Mouse (Mus musculus): ENCODE data around the gene Ube2h.

Ube2h gene

GRCm38 (mm10) chr6:30302781-30303631 lies 1.3 kb downstream of the Ube2h start:
- TF ChIP-seq GATA4 (IDR thresholded peaks at IDR 0.05; ENCODE audit: insufficient replicate concordance, low read length), result peak; percentile 19; the same call in 1 of the 2 replicates

GRCm38 (mm10) chr6:30302156-30302555 lies 2.2 kb downstream of the Ube2h start:
- TF ChIP-seq GATA4 (IDR thresholded peaks at IDR 0.05; ENCODE audit: insufficient replicate concordance, low read length), result no peak

GRCm38 (mm10) chr6:30300901-30301300 lies 3.4 kb downstream of the Ube2h start:
- no peak for TF ChIP-seq GATA4 (IDR thresholded peaks at IDR 0.05; ENCODE audit: insufficient replicate concordance, low read length)

- peak; percentile 74; the same call in 1 of the 2 replicates for TF ChIP-seq GATA4 (IDR thresholded peaks at IDR 0.05; ENCODE audit: insufficient replicate concordance, low read length)
These were observed 4.0 kb downstream of the Ube2h start for GRCm38 (mm10) chr6:30300372-30300771.

GRCm38 (mm10) chr6:30299683-30300082 lies 4.7 kb downstream of the Ube2h start:
- TF ChIP-seq GATA4 (IDR thresholded peaks at IDR 0.05; ENCODE audit: insufficient replicate concordance, low read length), result no peak

GRCm38 (mm10) chr6:30299116-30299515 lies 5.2 kb downstream of the Ube2h start:
- no peak for TF ChIP-seq GATA4 (IDR thresholded peaks at IDR 0.05; ENCODE audit: insufficient replicate concordance, low read length)

GRCm38 (mm10) chr6:30292579-30292978 lies 11.8 kb downstream of the Ube2h start:
- no peak for TF ChIP-seq GATA4 (IDR thresholded peaks at IDR 0.05; ENCODE audit: insufficient replicate concordance, low read length)

GRCm38 (mm10) chr6:30287958-30288357 lies 16.4 kb downstream of the Ube2h start:
- TF ChIP-seq GATA4 (IDR thresholded peaks at IDR 0.05; ENCODE audit: insufficient replicate concordance, low read length), result no peak

GRCm38 (mm10) chr6:30286642-30287041 lies 17.7 kb downstream of the Ube2h start:
- no peak for TF ChIP-seq GATA4 (IDR thresholded peaks at IDR 0.05; ENCODE audit: insufficient replicate concordance, low read length)

- no peak for TF ChIP-seq GATA4 (IDR thresholded peaks at IDR 0.05; ENCODE audit: insufficient replicate concordance, low read length)
These were observed 20.2 kb downstream of the Ube2h start for GRCm38 (mm10) chr6:30284177-30284576.

GRCm38 (mm10) chr6:30282361-30282760 lies 22.0 kb downstream of the Ube2h start:
- TF ChIP-seq GATA4 (IDR thresholded peaks at IDR 0.05; ENCODE audit: insufficient replicate concordance, low read length), result no peak

GRCm38 (mm10) chr6:30278374-30278773 lies 26.0 kb downstream of the Ube2h start:
- no peak for TF ChIP-seq GATA4 (IDR thresholded peaks at IDR 0.05; ENCODE audit: insufficient replicate concordance, low read length)

GRCm38 (mm10) chr6:30276882-30277281 lies 27.5 kb downstream of the Ube2h start:
- no peak for TF ChIP-seq GATA4 (IDR thresholded peaks at IDR 0.05; ENCODE audit: insufficient replicate concordance, low read length)

GRCm38 (mm10) chr6:30276375-30276774 lies 28.0 kb downstream of the Ube2h start:
- TF ChIP-seq GATA4 (IDR thresholded peaks at IDR 0.05; ENCODE audit: insufficient replicate concordance, low read length), result no peak

GRCm38 (mm10) chr6:30275159-30275847 lies 29.0 kb downstream of the Ube2h start:
- TF ChIP-seq GATA4 (IDR thresholded peaks at IDR 0.05; ENCODE audit: insufficient replicate concordance, low read length), result no peak

GRCm38 (mm10) chr6:30272911-30273310 lies 31.4 kb downstream of the Ube2h start:
- no peak for TF ChIP-seq GATA4 (IDR thresholded peaks at IDR 0.05; ENCODE audit: insufficient replicate concordance, low read length)

Measured in liver, adult (tissue).